Mouse (Mus musculus) heart, postnatal 0 days (tissue): Measurements from ENCODE around the gene Abcg8. TPM values are rescaled to one million over a fixed set of nuclear protein-coding genes. Genes with fewer than 3 reads are reported as not detected.

Source experiments
- ATAC-seq: fragments of 200-750 bp; cut with Nextera tagmentation; 2 replicates; pipeline ENCODE4 v1.8.0; 2017; ENCODE audit warnings: low read depth, moderate number of reproducible peaks, moderate library complexity; ENCODE audit not compliant: insufficient read depth
- DNase-seq: peaks from one replicate; pipeline ENCODE4 v3.0.0-alpha.2; 2016; ENCODE audit warnings: low spot score
- H3K27ac ChIP-seq: fragments of 300-500 bp; sonication (generic); 2 replicates; pipeline ENCODE4 v1.5.1; 2014; ENCODE audit warnings: low read depth, mild to moderate bottlenecking
- H3K27me3 ChIP-seq: fragments of 300-500 bp; sonication (generic); 2 replicates; pipeline ENCODE4 v1.6.1; 2014; ENCODE audit warnings: low read length, mixed read lengths; ENCODE audit not compliant: control insufficient read depth, insufficient read depth
- H3K36me3 ChIP-seq: fragments of 300-500 bp; sonication (generic); replicated peaks from 2 replicates; pipeline ENCODE4 v1.6.1; 2014; ENCODE audit warnings: low read length, mixed read lengths; ENCODE audit not compliant: control insufficient read depth, insufficient read depth
- H3K4me1 ChIP-seq: fragments of 300-500 bp; sonication (generic); 2 replicates; pipeline ENCODE4 v1.6.1; 2014; ENCODE audit warnings: antibody characterized with exemption; ENCODE audit not compliant: control insufficient read depth, insufficient read depth
- H3K4me2 ChIP-seq: fragments of 300-500 bp; sonication (generic); 2 replicates; pipeline ENCODE4 v1.6.1; 2014; ENCODE audit warnings: low read depth, mild to moderate bottlenecking, low read length, moderate library complexity
- H3K4me3 ChIP-seq: fragments of 300-500 bp; sonication (generic); 2 replicates; pipeline ENCODE4 v1.5.1; 2014; ENCODE audit warnings: low read depth, low read length
- H3K9ac ChIP-seq: fragments of 300-500 bp; sonication (generic); replicated peaks from 2 replicates; pipeline ENCODE4 v1.6.1; 2014; ENCODE audit warnings: low read depth, low read length, mixed read lengths
- H3K9me3 ChIP-seq: fragments of 300-500 bp; sonication (generic); replicated peaks from 2 replicates; pipeline ENCODE4 v1.6.1; 2016; ENCODE audit warnings: low read length; ENCODE audit not compliant: control insufficient read depth
- CTCF ChIP-seq: IDR thresholded peaks from 2 replicates; pipeline ENCODE4 v1.5.1; 2016; ENCODE audit warnings: antibody characterized with exemption, control low read depth, low read depth
- EP300 ChIP-seq: IDR thresholded peaks from 2 replicates; pipeline ENCODE4 v1.6.1; 2016; ENCODE audit warnings: antibody characterized with exemption, low read depth
- WGBS: fragments of 180-500 bp; shearing (Covaris S2); extraction: QIAGEN DNeasy Blood & Tissue Kit; methylation state at CpG from one replicate; pipeline ENCODE4 v1.1.7; 2014; 5-methylcytosine and 5-hydroxymethylcytosine counted together
- polyA plus RNA-seq: library from polyadenylated mRNA; unstranded; fragments of >200 nt; fragmentation: Nextera tagmentation; extraction: Ambion mirVana; gene quantifications from 2 replicates; pipeline ENCODE4 v1.2.1, GENCODE M21; 2015
- total RNA-seq: library from RNA; depleted of rRNA; stranded (reverse); fragments of >200 nt; gene quantifications from 2 replicates; pipeline ENCODE4 v1.2.3, GENCODE M21; 2014; ENCODE audit warnings: low replicate concordance

Gene Abcg8
- total and polyA plus RNA-seq, 2 experiments from 2014 or later: not detected

GRCm38 (mm10) chr17:84719105-84719504 is 43.0 kb downstream of the Abcg8 start:
- TF ChIP-seq CTCF: no peak
- WGBS: 74% methylated on average over 3 of the region's 3 CpGs
- Histone ChIP-seq H3K9me3 (no peaks in the 10 kb centered on the region), H3K9ac (no peak overlapping the region), H3K27ac (no peak overlapping the region), H3K4me2 (no peak overlapping the region), H3K4me1 (no peaks in the 10 kb centered on the region), H3K36me3 (peaks cover 46% of the 10 kb centered on the region), H3K27me3 (no peaks in the 10 kb centered on the region), H3K4me3 (no peak overlapping the region)
- ATAC-seq: no peak
- DNase-seq: no peak

GRCm38 (mm10) chr17:84724028-84724427 is 47.9 kb downstream of the Abcg8 start:
- ATAC-seq (no peak), DNase-seq (no peak)
- Histone ChIP-seq H3K9me3 (no peaks in the 10 kb centered on the region), H3K4me2 (no peak overlapping the region), H3K36me3 (peaks cover 64% of the 10 kb centered on the region), H3K9ac (no peak overlapping the region), H3K27me3 (no peaks in the 10 kb centered on the region), H3K4me3 (no peak overlapping the region), H3K27ac (no peak overlapping the region), H3K4me1 (no peaks in the 10 kb centered on the region; the same call in 1 of the 2 replicates)
- 83% methylated on average over 9 of the region's 9 CpGs for WGBS
- TF ChIP-seq CTCF (no peak), EP300 (no peak)

- no peak for ATAC-seq
Measured at GRCm38 (mm10) chr17:84725163-84725562, 49.1 kb downstream of the Abcg8 start.

GRCm38 (mm10) chr17:84728201-84728911 is 52.3 kb downstream of the Abcg8 start:
- H3K36me3 ChIP-seq: peaks cover 65% of the 10 kb centered on the region
- 56% methylated on average over 1 of the region's 1 CpGs for WGBS
- H3K4me1 ChIP-seq: no peaks in the 10 kb centered on the region; the same call in 1 of the 2 replicates
- no peak overlapping the region for H3K4me2 ChIP-seq
- H3K27me3 ChIP-seq: no peaks in the 10 kb centered on the region
- DNase-seq (no peak), ATAC-seq (no peak)
- H3K4me3 ChIP-seq: no peak overlapping the region
- no peak overlapping the region for H3K9ac ChIP-seq
- no peak overlapping the region for H3K27ac ChIP-seq
- H3K9me3 ChIP-seq: no peaks in the 10 kb centered on the region
- TF ChIP-seq EP300 (no peak), CTCF (no peak)

More at GRCm38 (mm10) chr17:84725163-84725562, 49.1 kb downstream of the Abcg8 start:
- Histone ChIP-seq H3K4me2 (no peak overlapping the region), H3K4me3 (no peak overlapping the region), H3K27ac (no peak overlapping the region), H3K4me1 (no peaks in the 10 kb centered on the region; the same call in 1 of the 2 replicates), H3K9ac (no peak overlapping the region), H3K36me3 (peaks cover 71% of the 10 kb centered on the region), H3K27me3 (no peaks in the 10 kb centered on the region), H3K9me3 (no peaks in the 10 kb centered on the region)
- no peak for DNase-seq
- 97% methylated on average over 3 of the region's 3 CpGs for WGBS
- TF ChIP-seq CTCF (no peak), EP300 (no peak)

GRCm38 (mm10) chr17:84729140-84729539 is 53.0 kb downstream of the Abcg8 start:
- WGBS: 73% methylated on average over 5 of the region's 5 CpGs

GRCm38 (mm10) chr17:84731361-84731760 is 55.3 kb downstream of the Abcg8 start:
- 84% methylated on average over 12 of the region's 12 CpGs for WGBS

More at GRCm38 (mm10) chr17:84729140-84729539, 53.0 kb downstream of the Abcg8 start:
- TF ChIP-seq EP300 (no peak), CTCF (no peak)
- Histone ChIP-seq H3K27me3 (no peaks in the 10 kb centered on the region), H3K4me3 (no peak overlapping the region), H3K36me3 (peaks cover 58% of the 10 kb centered on the region), H3K4me1 (no peaks in the 10 kb centered on the region; the same call in 1 of the 2 replicates), H3K9me3 (no peaks in the 10 kb centered on the region), H3K27ac (no peak overlapping the region), H3K9ac (no peak overlapping the region), H3K4me2 (no peak overlapping the region)
- no peak for ATAC-seq
- no peak for DNase-seq

More at GRCm38 (mm10) chr17:84731361-84731760, 55.3 kb downstream of the Abcg8 start:
- no peak overlapping the region for H3K4me2 ChIP-seq
- H3K27ac ChIP-seq: no peak overlapping the region
- no peak overlapping the region for H3K9ac ChIP-seq
- no peak for TF ChIP-seq CTCF
- no peak for TF ChIP-seq EP300
- no peaks in the 10 kb centered on the region for H3K9me3 ChIP-seq
- DNase-seq (no peak), ATAC-seq (no peak)
- peaks cover 40% of the 10 kb centered on the region for H3K36me3 ChIP-seq
- no peaks in the 10 kb centered on the region; the same call in 1 of the 2 replicates for H3K4me1 ChIP-seq
- no peak overlapping the region for H3K4me3 ChIP-seq
- no peaks in the 10 kb centered on the region for H3K27me3 ChIP-seq
